Mouse (Mus musculus) right cerebral cortex, postnatal 36 days (tissue): Measurements from ENCODE around the gene Slc2a10.

Experiments used
- DNase-seq, 2 experiments: peaks; one replicate each; pipeline ENCODE4 v3.0.0; 2022; ENCODE audit warnings: low spot score in 2 of 2, mixed read lengths in 1 of 2

Slc2a10 gene

DNA sequence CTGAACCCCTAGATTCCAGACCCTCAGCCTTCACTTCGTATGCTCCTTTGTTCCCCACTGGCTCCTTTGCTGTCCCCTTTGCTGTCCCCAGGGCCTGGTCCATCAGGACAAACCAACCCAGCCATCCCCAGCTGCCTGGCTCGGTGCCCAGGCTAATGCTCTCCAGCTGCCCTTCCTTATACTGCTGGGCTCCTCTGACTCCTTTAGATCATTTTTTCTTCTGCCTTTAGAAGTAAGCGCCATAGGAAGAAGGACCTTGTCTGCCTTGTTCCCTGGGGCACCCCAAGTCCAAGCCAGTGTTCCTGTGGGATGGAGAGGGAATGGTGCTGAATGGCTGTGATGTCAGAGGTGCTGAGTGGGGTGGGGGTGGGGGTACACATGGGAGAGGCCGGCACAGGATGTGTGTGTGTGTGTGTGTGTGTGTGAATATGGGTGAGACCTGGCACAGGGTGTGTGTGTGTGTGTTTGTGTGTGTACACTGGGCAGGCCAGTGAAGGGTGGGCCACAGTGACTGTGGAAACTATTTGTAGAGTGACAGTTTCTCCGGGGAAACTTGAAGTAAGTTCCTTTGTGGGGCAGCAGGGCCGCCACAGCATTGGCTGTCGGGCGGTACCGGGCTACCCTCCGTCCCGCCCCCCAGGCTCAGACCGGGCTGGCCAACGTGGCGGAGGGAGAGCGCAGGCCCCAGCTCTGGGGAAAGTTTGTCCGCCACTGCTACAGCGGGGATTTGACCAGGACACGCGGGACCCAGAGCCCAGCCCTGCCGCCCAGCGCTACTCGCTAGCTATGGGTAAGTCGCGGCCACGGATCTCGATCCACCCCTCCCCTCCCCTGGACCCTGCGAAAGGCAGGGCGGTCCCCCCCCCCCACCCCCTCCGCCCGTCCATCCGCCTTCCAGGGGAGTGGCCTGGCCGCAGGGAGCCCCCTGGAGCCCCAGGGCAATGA lies at the start of gene Slc2a10:
Gene Slc2a10, plus strand, starts transcription at position 529 of the 945 bp plus-strand sequence.
- no peak for DNase-seq

DNA sequence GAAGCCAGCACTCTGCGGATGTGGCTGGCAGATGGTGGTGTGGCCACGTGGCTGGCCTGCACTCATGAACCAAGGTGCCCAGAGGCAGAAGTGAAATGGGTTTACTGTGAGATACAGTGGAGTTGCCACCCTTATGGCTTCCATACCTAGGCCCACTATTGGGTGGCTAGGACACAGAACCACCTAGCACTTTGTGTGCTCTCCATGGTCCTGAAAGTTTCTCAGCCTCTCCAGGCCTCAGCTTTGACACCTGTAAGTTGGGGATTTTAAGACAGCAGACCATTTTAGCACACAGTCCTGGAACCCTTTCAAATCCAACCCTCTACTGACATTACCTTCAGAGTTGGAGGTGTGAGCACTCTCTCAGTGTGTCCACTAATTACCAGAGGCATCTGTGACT lies 46.9 kb upstream of the Slc2a10 start:
- DNase-seq = no peak

DNA sequence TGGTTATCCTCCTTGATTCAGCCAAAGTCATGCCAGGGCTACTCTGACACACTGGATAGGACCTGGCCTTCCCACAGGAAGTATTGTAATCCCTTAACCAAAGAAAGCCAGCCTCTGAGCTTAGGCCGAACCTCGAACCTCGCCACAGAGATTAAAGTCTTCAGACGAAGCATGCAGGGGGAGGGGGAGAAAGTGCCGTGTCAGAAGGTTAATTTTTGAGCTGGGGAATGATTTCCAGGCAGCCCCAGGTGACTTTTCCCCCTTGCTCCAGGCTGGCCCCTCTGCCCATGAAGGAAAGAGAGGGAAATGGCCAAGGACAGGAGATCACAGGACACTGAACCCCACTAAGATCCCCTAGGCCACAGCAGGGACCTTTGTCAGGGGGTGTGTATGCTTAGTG lies 45.4 kb upstream of the Slc2a10 start:
- DNase-seq = no peak

DNA sequence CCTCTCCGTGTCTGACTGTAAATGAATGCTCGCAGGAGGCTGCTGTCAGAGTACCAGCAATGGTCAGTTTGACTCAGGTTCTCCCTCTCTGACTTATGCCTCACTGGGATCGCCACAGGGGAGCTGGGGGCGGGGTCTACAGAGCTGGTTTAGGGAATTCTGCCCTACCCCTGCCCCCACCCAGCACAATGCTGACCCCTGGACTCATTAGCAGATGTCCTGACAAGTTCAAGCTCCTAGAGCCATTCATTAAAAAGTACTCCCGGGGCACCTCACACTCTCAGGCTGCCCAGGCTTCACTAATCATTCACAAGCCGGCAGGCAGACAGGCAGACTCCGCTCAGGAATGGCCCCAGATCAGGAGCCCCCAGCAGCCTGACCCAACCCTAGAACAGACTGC lies 43.9 kb upstream of the Slc2a10 start:
- DNase-seq = no peak

DNA sequence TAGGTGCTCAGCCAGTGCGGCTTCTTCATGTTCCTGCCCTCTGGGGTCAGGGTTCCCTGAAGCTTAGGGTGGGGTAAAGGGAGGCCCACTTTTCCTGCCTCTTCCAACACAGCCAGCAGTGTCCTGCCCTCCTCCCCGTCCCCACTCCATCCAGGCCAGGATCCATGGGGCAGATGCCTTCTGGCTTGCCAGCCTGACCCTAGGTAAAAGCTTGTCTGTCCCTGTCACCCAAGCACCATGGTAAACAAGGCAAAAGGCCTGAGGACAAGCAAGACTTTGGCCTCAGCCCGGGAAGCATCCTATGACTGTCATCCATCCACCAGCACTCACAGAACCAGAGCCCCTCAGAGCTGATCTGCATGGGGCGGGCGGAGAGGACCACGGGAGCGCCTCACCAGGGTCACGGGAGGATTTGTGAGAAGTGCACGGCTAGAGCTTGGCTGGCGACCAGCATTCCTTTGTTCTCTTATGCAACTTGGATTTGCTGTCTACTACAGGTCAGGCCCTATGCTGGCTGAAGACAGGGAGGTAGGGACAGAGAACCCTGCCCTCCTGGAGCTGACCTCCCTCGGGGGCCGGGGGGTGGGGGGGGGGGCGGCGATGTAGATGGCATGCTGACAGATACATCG lies 35.6 kb upstream of the Slc2a10 start:
- no peak for DNase-seq

DNA sequence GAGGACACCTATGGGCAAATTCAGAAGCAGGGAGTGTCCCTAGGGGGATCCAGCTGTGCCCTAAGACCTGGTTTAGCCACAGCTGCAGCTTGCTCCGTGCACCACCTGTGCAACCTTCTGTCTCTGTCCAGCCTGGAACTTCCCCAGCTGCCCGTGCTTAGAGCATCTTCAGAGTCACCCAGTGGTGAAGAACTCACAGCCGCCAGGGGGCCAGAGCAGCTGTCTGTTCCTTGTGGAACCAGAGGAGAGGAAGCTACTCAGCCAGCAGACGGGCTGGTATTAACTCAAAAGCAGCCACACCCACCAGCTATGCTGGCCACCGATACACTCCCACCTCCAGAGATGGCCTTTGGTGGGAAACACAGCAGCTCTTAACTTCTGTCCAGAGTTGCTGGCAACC lies 33.4 kb upstream of the Slc2a10 start:
- no peak for DNase-seq

DNA sequence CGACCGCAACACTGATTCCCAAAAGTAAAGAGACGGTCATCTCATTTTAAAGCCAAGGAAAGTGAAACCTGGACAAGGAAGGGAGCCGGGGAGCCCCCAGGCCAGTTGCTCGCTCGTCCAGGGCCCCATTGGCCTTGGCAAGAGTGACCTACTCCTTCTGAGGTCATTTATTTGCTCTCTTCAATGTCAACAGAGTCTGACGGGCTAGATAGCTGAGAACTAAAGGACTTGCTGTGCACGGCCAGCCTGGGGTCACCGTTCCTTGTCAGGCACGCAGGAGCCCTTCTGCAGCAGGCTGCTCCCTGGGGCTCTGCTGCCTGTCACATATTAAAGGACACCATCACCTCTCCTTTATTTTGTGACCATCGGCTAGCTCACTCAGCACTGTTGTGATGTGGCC lies 31.6 kb upstream of the Slc2a10 start:
- no peak for DNase-seq

DNA sequence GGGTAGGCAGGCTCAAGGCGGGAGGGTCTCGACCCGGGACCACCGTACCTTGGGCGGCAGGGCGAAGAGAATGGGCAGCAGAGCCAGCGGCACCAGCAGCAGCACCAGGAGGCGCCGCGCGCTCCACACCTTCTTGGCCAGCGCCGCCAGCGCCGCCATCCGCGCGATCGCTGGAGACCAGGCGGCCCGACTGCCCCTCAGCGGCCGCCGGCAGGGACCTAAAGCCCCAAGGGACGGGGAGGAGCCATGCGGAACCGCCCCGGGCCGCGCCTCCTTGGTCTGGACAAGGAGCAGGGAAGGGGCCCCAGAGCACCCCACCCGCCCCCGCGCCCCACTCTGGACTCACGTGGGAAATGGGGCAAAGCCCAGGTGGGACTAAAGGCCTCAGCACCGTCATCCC lies 30.6 kb upstream of the Slc2a10 start, which contains the start of gene Slc13a3:
Gene Slc13a3, minus strand, starts transcription at position 228 of the 400 bp plus-strand sequence.
- DNase-seq = no peak

DNA sequence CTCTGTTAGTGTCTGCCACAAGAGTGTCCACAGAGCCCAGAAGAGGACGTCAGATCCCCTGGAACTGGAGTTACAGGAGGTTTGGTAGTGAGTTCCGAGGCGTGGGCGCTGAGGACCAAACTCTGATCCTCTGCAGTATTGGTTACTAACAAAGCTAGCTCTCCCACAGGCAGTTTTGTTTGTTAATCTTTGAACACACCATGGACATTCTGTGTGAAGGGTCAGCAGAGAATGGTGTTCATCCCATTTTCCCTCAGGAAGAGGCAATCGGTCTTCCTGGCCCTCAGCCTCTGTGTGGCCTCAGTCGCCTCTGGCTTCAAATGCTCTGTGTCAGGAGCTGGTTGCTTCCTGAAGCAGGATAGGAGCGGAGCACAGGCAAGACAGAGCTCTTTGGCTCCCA lies 28.2 kb upstream of the Slc2a10 start:
- DNase-seq = no peak

DNA sequence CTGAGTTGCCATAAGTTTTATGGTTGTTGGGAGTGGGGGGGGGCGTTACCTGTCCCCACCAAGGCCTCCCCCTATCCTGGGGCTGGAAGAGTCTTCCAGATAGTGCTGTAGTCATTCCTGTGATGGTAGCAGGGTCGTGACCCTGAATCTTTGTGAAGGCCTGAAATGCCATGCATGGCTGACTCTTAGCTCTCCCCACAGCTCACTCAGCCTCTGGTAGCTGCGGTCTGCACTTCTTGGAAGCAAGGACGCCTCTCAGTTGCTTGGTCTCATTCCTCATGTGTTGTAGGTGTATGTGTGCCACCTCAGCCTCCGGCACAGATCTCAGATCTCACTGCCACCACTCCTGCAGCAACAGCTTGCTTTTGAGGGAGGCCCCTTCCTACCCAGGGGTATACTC lies 27.7 kb upstream of the Slc2a10 start:
- DNase-seq = no peak

DNA sequence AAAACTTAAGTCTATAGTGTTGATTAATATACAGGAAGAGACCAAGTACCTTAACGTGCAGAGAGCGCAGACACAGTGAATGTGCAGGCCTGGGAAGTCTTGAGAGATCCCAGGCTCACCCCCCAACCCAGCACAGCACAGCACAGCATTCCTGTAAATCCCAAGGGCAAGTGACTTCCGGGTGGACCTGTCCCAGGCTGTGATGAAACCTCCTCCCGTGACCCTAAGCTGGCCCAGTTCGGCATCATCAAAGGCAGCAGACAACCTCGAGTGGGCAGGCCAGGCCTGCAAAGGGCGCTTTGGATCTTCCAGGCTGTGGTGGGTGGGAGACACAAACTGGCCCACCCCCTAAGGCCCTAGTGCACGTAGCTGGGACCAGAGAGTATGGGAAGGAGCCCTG lies 21.6 kb upstream of the Slc2a10 start:
- no peak for DNase-seq

DNA sequence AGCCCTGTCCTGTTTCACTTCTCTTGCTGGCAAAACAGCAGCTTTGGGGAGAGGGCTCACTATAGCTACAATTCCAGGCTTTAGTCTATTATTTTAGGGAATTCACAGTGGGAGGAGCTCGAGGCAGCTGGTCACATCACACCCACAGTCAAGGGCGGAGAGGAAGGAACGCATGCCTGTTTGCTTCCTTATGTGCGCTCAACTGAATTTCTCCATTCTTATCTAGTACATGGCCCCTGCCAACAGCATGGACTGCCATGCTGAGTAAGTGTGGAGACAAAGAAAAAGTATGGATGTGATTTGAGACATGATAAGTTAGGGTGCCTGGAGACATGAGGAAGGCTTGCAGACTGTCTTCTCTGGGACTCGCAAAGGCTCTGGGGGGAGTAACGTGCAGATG lies 19.4 kb upstream of the Slc2a10 start:
- DNase-seq = no peak

DNA sequence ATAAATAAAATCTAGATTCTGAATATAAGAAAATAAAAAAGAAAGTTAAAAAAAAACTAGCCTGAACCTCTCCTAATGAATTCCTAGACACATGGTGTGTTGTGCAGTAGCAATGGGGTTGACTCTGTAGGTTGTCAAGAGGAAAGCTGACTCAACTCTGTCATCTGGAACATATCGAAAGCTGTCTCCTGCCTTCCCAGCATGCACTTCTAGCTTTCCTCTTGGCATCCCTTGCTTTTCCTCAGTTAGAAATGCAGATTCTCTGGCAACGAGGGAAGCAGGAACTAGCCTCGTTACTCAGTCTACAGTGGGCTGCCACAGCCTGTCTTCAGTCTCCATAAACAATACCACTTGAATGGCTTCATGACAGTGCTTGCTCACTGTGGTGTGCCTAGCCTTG lies 17.8 kb upstream of the Slc2a10 start:
- DNase-seq = no peak

DNA sequence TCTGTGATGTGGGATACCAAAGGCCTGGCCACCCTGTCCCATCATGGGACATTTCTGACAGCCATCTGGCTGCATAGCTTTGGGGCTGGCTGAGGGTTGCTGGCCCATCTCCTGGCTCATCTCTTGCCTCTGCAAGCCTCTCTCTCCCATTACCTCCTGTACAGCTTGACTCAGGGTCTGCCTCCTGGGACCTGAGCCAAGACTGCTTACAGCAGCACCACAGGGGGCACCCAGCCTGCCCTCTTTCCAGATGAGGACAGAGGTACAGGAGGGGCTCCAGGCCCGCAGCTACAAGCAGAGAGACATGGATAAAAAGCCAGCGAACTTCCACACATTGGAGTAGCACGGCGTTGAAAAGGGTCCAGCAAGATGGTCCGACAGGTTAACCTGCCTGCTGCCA lies 17.2 kb upstream of the Slc2a10 start:
- no peak for DNase-seq

DNA sequence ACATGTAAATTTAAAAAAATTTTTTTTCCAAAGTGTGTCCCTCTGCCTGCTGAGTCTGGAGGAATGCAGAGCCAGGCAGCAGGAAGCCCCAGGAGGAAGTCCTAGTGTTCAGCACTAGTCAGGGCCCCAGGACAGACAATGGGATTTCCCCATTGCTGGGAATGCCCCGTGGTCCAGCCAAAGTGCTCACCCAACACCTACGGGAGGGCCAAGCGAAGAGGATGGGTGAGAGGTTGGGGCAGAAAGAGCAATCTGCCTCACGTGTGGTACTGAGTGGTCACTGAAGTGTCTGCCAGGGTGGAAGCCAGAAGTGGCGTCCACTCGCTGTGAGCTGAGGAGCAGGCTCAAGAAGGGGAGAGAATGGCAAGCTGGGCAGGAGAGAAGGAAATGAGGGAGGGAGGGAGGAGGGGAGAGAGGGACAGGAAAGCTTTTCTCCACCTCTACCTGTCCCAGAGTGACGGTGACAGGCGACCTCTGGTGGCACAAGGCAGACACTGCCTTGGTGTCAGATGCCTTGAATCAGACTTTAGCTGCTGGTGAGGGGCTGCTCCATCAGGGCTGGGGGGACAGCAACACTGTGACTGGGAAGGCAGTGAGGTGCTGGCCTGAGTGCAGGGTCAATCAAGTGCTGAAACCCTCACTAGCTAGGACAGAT lies 16.6 kb upstream of the Slc2a10 start:
- peak in 1 of 2 experiments; percentile 36 for DNase-seq

DNA sequence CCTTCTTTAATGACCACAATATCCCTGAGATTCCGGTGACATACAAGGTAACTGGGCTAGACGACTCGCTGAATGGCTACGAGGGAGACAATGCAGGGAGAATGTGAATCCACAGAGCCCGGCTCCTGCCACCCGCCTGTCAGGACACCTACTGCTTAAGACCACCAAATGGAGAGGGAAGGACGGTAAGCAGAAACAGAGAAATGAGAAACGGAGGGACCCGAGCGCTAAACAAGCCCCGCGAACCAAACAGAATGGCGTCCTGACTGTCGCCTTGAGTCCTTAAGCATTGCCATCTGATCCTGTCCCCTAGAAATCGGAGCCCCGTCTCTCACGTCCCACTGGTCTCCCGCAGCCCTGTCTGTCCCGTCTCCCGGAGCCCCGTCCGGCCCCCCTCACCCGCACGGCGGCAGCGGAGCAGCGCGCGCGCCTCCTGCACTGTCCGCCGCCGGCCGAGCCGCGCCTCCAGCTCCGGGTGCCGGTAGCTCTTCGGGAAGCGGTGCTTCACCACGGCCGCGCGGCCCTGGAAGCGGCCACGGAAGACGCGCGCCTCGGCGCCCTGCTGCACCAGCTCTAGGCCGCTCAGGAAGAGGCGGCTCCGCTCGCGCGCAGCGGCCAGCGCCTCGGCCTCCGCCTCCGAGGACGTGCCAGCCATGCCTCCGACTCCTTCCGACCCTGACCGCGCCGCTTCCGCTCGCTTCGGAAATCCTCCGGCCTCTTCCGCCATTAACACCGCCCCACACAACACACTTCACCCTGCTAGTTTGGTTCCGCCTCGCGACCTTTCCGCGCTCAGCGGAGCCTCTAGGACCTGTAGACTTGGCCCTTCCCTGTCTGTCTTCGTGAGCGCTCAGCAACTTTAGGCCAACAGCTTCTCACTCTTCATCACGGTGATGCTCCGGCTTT lies 10.7 kb upstream of the Slc2a10 start, which contains the start of gene Trp53rka:
Gene Trp53rka, minus strand, starts transcription at position 677 of the 906 bp plus-strand sequence.
- peak; percentile 74 to 76 for DNase-seq

DNA sequence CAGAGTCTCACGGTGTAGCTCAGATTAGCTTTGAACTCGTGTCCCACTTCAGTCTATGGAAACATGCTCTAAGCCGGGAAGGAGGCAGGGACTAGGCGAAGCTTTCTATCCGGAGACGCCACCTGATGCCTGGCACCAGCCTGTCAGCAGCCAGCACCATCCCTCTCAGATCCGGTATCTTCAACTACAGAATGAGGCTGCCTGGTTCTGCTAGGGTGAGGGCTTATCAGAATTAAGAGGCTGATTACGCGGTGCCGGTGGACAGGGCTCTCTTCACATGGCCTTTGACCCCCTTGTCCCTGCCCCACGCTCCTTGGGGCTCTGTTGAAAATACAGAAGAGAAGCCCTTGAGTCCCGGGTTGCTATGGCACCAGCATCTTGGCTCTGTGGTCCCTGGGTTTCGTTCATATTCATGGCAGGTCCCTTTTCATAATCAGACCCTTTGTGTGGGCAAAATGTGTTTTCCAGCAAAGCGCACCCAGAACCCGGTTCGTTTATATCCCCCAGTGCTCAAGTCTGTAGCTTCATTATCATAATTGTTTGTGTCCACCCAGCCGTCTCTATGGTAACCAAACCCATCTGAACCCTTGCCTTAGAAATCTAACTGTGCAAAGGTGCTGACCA lies 9.9 kb upstream of the Slc2a10 start:
- DNase-seq = peak; percentile 46 to 47

DNA sequence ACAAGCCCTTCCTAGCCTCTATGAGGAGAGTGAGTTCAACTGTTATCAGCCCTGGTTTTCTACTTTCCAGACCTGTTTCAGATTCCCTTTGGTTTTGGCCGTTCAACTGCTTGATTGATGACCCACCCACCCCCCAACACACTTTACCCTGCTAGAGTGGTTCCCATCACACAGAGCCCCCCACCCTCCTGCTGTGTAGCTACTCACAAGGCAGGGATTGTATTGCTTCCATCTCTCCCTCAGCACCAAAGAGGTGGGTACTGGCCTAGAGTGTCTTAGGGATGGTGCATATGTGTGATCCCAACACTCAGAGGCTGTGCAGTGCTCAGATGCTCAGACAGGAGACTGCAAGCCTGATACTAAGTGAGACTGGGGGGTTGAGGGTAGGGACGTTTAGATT lies 9.1 kb upstream of the Slc2a10 start:
- no peak for DNase-seq

DNA sequence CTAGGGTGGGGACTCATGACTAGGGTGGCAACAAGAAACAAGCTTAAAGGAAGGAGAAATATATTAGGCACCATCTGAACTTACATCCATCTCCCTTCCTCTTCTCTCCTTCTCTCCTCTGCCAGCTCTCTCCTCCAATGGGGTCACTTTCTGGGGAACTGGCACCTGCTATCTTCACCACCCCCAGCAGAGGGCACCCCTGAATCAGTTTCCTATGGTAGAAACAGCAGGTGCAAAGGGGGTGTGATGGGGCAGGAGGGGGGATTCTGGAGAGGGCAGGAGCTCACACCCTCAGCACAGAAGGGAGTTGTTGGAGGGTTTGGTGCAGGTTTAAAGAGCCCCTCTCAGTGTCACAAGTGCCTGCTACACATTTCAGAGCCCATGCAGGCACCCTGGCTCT lies 7.3 kb upstream of the Slc2a10 start:
- peak in 1 of 2 experiments; percentile 43 for DNase-seq

DNA sequence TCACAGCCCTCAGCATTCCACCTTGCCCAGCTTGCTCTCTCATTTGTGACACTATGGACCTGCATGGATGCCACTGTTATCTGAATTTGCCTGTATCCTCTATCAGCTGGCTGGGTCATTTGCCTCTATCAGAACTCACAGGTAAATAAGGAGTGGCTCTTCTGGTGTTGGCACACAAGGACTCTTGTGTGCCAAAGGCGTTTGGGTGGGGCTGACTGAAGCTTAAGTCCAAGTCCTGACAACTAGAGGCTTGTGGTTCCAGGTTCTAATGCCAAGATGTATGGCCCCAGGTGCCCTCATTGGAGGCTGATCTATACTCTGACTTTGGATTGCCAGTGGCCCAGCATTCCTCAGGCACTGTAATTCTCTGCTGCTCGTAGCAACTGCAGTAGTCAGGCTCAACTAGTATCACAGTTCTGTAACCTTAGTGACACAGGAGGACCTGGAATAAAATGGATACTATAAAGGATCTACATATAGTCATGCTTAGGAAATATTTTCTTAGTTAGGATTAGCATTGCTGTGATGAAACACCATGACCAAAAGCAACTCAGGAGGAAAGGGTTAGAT lies 5.8 kb upstream of the Slc2a10 start:
- no peak for DNase-seq

DNA sequence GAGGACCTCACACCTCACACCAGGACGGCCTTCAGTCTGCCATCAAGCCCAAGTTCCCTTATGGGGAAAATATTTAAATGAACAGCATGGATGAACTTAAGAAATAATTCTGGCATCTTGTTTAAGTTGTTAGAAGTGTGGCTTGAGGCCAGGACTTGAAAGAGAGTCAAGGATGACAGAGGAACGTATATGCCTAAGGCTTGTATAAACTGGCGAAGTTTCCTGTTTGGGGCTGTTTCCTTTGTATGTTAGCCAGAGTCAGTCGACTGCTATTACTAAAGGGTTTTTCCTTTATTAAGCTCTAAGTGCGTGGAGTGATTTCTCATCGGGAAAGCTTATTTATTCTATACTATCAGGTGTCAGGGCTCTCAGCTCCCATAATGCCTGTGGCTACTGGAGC lies 4.8 kb upstream of the Slc2a10 start:
- DNase-seq = no peak
